Mouse (Mus musculus): ENCODE results near the gene Ehd2. TPM values are rescaled to one million over a fixed set of nuclear protein-coding genes. Genes with fewer than 3 reads are reported as not detected.
A peak's percentile ranks its signal among the peaks of the same experiment; 100 is the strongest.

Ehd2 gene
- 4.1 and 4.6 TPM in 2 replicates for polyA plus RNA-seq (2015; fragmentation: Nextera tagmentation; extraction: Ambion mirVana)

GRCm38 (mm10) chr7:15967312-15967711 lies at the start of gene Ehd2:
Ehd2 (minus strand) TSS chr7:15967567.
- Histone ChIP-seq H3K9ac (peak within 1 kb of the TSS; percentile 42; the same call in 1 of the 2 replicates), H3K4me3 (replicated peaks) (peak within 1 kb of the TSS; percentile 48), H3K9me3 (replicated peaks) (no peaks in the 10 kb centered on the region), H3K4me2 (peak within 1 kb of the TSS; percentile 75), H3K4me1 (replicated peaks) (peaks cover 18% of the 10 kb centered on the region), H3K27ac (replicated peaks) (no peak within 1 kb of the TSS), H3K27me3 (peaks cover 6% of the 10 kb centered on the region), H3K36me3 (replicated peaks) (peaks cover 11% of the 10 kb centered on the region)
- peak; percentile 83 for ATAC-seq (ENCODE audit: insufficient read depth)
- WGBS (ENCODE audit: insufficient replicate concordance), result 1% methylated on average over 22 of the region's 22 CpGs

GRCm38 (mm10) chr7:16015384-16015783 lies 48.0 kb upstream of the Ehd2 start:
- no peaks in the 10 kb centered on the region for H3K9me3 ChIP-seq (replicated peaks)
- no peaks in the 10 kb centered on the region for H3K36me3 ChIP-seq (replicated peaks)
- no peaks in the 10 kb centered on the region for H3K27me3 ChIP-seq
- no peak overlapping the region for H3K4me3 ChIP-seq (replicated peaks)
- no peak for ATAC-seq (ENCODE audit: insufficient read depth)
- peaks cover 72% of the 10 kb centered on the region for H3K4me1 ChIP-seq (replicated peaks)
- no peak overlapping the region for H3K4me2 ChIP-seq
- 63% methylated on average over 5 of the region's 5 CpGs for WGBS (ENCODE audit: insufficient replicate concordance)
- H3K9ac ChIP-seq, result no peak overlapping the region
- no peak overlapping the region for H3K27ac ChIP-seq (replicated peaks)

GRCm38 (mm10) chr7:16014521-16015175 lies 47.3 kb upstream of the Ehd2 start:
- no peaks in the 10 kb centered on the region for H3K27me3 ChIP-seq
- no peaks in the 10 kb centered on the region for H3K9me3 ChIP-seq (replicated peaks)
- no peak overlapping the region for H3K4me2 ChIP-seq
- H3K9ac ChIP-seq, result no peak overlapping the region
- ATAC-seq (ENCODE audit: insufficient read depth), result no peak
- H3K36me3 ChIP-seq (replicated peaks), result no peaks in the 10 kb centered on the region
- H3K4me3 ChIP-seq (replicated peaks), result no peak overlapping the region
- peaks cover 68% of the 10 kb centered on the region for H3K4me1 ChIP-seq (replicated peaks)
- WGBS (ENCODE audit: insufficient replicate concordance), result 69% methylated on average over 8 of the region's 8 CpGs
- H3K27ac ChIP-seq (replicated peaks), result no peak overlapping the region

- no peak overlapping the region for H3K27ac ChIP-seq (replicated peaks)
- no peaks in the 10 kb centered on the region for H3K9me3 ChIP-seq (replicated peaks)
- WGBS (ENCODE audit: insufficient replicate concordance), result 67% methylated on average over 5 of the region's 5 CpGs
- peaks cover 60% of the 10 kb centered on the region for H3K4me1 ChIP-seq (replicated peaks)
- H3K27me3 ChIP-seq, result no peaks in the 10 kb centered on the region
- no peaks in the 10 kb centered on the region for H3K36me3 ChIP-seq (replicated peaks)
- H3K4me2 ChIP-seq, result no peak overlapping the region
- no peak overlapping the region for H3K9ac ChIP-seq
- no peak for ATAC-seq (ENCODE audit: insufficient read depth)
- no peak overlapping the region for H3K4me3 ChIP-seq (replicated peaks)
Measured at GRCm38 (mm10) chr7:16013722-16014275, 46.4 kb upstream of the Ehd2 start.

- no peaks in the 10 kb centered on the region for H3K9me3 ChIP-seq (replicated peaks)
- no peak overlapping the region for H3K4me3 ChIP-seq (replicated peaks)
- no peak for ATAC-seq (ENCODE audit: insufficient read depth)
- no peak overlapping the region for H3K9ac ChIP-seq
- no peak overlapping the region for H3K4me2 ChIP-seq
- H3K4me1 ChIP-seq (replicated peaks), result peaks cover 50% of the 10 kb centered on the region
- 68% methylated on average over 11 of the region's 11 CpGs for WGBS (ENCODE audit: insufficient replicate concordance)
- no peak overlapping the region for H3K27ac ChIP-seq (replicated peaks)
- no peaks in the 10 kb centered on the region for H3K27me3 ChIP-seq
- no peaks in the 10 kb centered on the region for H3K36me3 ChIP-seq (replicated peaks)
Measured at GRCm38 (mm10) chr7:16012576-16013263, 45.4 kb upstream of the Ehd2 start.

GRCm38 (mm10) chr7:16011418-16012085 lies 44.2 kb upstream of the Ehd2 start:
- Histone ChIP-seq H3K4me3 (replicated peaks) (no peak overlapping the region), H3K4me2 (peak overlapping the region; percentile 20), H3K4me1 (replicated peaks) (peaks cover 39% of the 10 kb centered on the region), H3K9ac (no peak overlapping the region), H3K27ac (replicated peaks) (no peak overlapping the region), H3K9me3 (replicated peaks) (no peaks in the 10 kb centered on the region), H3K36me3 (replicated peaks) (no peaks in the 10 kb centered on the region), H3K27me3 (no peaks in the 10 kb centered on the region)
- no peak for ATAC-seq (ENCODE audit: insufficient read depth)
- WGBS (ENCODE audit: insufficient replicate concordance), result 28% methylated on average over 7 of the region's 7 CpGs

- no peak for ATAC-seq (ENCODE audit: insufficient read depth)
- Histone ChIP-seq H3K9ac (no peak overlapping the region), H3K4me2 (no peak overlapping the region), H3K27ac (replicated peaks) (no peak overlapping the region), H3K27me3 (no peaks in the 10 kb centered on the region), H3K36me3 (replicated peaks) (no peaks in the 10 kb centered on the region; the same call in 1 of the 2 replicates), H3K4me3 (replicated peaks) (no peak overlapping the region), H3K4me1 (replicated peaks) (peaks cover 38% of the 10 kb centered on the region), H3K9me3 (replicated peaks) (no peaks in the 10 kb centered on the region)
- WGBS (ENCODE audit: insufficient replicate concordance), result 69% methylated on average over 5 of the region's 5 CpGs
Measured at GRCm38 (mm10) chr7:16010649-16011048, 43.3 kb upstream of the Ehd2 start.

- Histone ChIP-seq H3K9ac (no peak overlapping the region), H3K27me3 (no peaks in the 10 kb centered on the region), H3K27ac (replicated peaks) (no peak overlapping the region), H3K4me2 (no peak overlapping the region), H3K9me3 (replicated peaks) (no peaks in the 10 kb centered on the region), H3K4me1 (replicated peaks) (peaks cover 35% of the 10 kb centered on the region), H3K36me3 (replicated peaks) (no peaks in the 10 kb centered on the region; the same call in 1 of the 2 replicates), H3K4me3 (replicated peaks) (no peak overlapping the region)
- WGBS (ENCODE audit: insufficient replicate concordance), result 81% methylated on average over 7 of the region's 7 CpGs
- no peak for ATAC-seq (ENCODE audit: insufficient read depth)
Measured at GRCm38 (mm10) chr7:16009636-16010035, 42.3 kb upstream of the Ehd2 start.

- no peak for ATAC-seq (ENCODE audit: insufficient read depth)
- H3K27ac ChIP-seq (replicated peaks), result no peak overlapping the region
- 75% methylated on average over 3 of the region's 3 CpGs for WGBS (ENCODE audit: insufficient replicate concordance)
Measured at GRCm38 (mm10) chr7:16005020-16005419, 37.7 kb upstream of the Ehd2 start.

GRCm38 (mm10) chr7:16004177-16004856 lies 37.0 kb upstream of the Ehd2 start:
- H3K4me3 ChIP-seq (replicated peaks), result no peak overlapping the region
- peaks cover 1% of the 10 kb centered on the region; the same call in 1 of the 2 replicates for H3K36me3 ChIP-seq (replicated peaks)
- ATAC-seq (ENCODE audit: insufficient read depth), result no peak
- no peaks in the 10 kb centered on the region for H3K27me3 ChIP-seq
- no peaks in the 10 kb centered on the region for H3K9me3 ChIP-seq (replicated peaks)
- H3K4me2 ChIP-seq, result no peak overlapping the region
- H3K27ac ChIP-seq (replicated peaks), result no peak overlapping the region
- WGBS (ENCODE audit: insufficient replicate concordance), result 71% methylated on average over 12 of the region's 12 CpGs
- peaks cover 41% of the 10 kb centered on the region for H3K4me1 ChIP-seq (replicated peaks)
- no peak overlapping the region for H3K9ac ChIP-seq

More at GRCm38 (mm10) chr7:16005020-16005419, 37.7 kb upstream of the Ehd2 start:
- Histone ChIP-seq H3K9ac (no peak overlapping the region), H3K9me3 (replicated peaks) (no peaks in the 10 kb centered on the region), H3K4me3 (replicated peaks) (no peak overlapping the region), H3K4me1 (replicated peaks) (peaks cover 36% of the 10 kb centered on the region), H3K27me3 (no peaks in the 10 kb centered on the region), H3K4me2 (no peak overlapping the region), H3K36me3 (replicated peaks) (no peaks in the 10 kb centered on the region; the same call in 1 of the 2 replicates)

Data from liver, embryonic 15.5 days (tissue).